Mouse (Mus musculus) spleen, adult 2 months (tissue): ENCODE measurements around the gene Ip6k2. TPM values are rescaled to one million over a fixed set of nuclear protein-coding genes. Genes with fewer than 3 reads are reported as not detected.

Source experiments
- DNase-seq, 2 experiments: peaks; one replicate each; pipeline versions ENCODE4 v3.0.0 to v3.0.0-alpha.2; 2012 to 2021; ENCODE audit warnings: low spot score in 2 of 2, low read depth in 1 of 2
- H3K27ac ChIP-seq: fragments of 200-500 bp; 2 replicates; pipeline ENCODE4 v1.5.1; 2012; ENCODE audit warnings: low read length, inconsistent platforms; ENCODE audit not compliant: insufficient read depth
- H3K27me3 ChIP-seq: fragments of 200-500 bp; 2 replicates; pipeline ENCODE4 v1.6.1; 2012; ENCODE audit warnings: mild to moderate bottlenecking, moderate library complexity, low read length, inconsistent platforms; ENCODE audit not compliant: control insufficient read depth, insufficient read depth
- H3K36me3 ChIP-seq: fragments of 200-500 bp; 2 replicates; pipeline ENCODE4 v1.6.1; 2012; ENCODE audit warnings: mild to moderate bottlenecking, low read length, inconsistent platforms; ENCODE audit not compliant: control insufficient read depth, insufficient read depth
- H3K4me1 ChIP-seq: fragments of 200-500 bp; 2 replicates; pipeline ENCODE4 v1.6.1; 2011; ENCODE audit warnings: inconsistent platforms; ENCODE audit not compliant: control insufficient read depth, insufficient read depth, insufficient read length
- H3K4me3 ChIP-seq: fragments of 200-500 bp; 2 replicates; pipeline ENCODE4 v1.5.1; 2011; ENCODE audit warnings: mild to moderate bottlenecking, inconsistent platforms; ENCODE audit not compliant: insufficient read depth, insufficient read length; ENCODE audit errors: extremely low read depth
- CTCF ChIP-seq: fragments of 200-500 bp; IDR thresholded peaks from 2 replicates; pipeline ENCODE4 v1.5.1; 2011; ENCODE audit warnings: mild to moderate bottlenecking, inconsistent platforms; ENCODE audit not compliant: insufficient read depth, insufficient read length, insufficient replicate concordance; ENCODE audit errors: extremely low read depth
- POLR2A ChIP-seq: fragments of 200-500 bp; IDR thresholded peaks from 2 replicates; pipeline ENCODE4 v1.6.1; 2011; ENCODE audit warnings: low read depth, low read length, inconsistent platforms
- WGBS: fragments of 180-500 bp; shearing (Covaris S2); methylation state at CpG from one replicate; pipeline ENCODE4 v1.1.7; 2018; 5-methylcytosine and 5-hydroxymethylcytosine counted together
- polyA plus RNA-seq: library from polyadenylated mRNA; depleted of rRNA; stranded (reverse); fragments of >200 nt; gene quantifications from 2 replicates; pipeline ENCODE4 v1.2.3, GENCODE M21; 2012

Ip6k2 gene
- polyA plus RNA-seq, 1 experiment = 35.9 TPM

GRCm38 (mm10) chr9:108825820-108826699 lies 42.5 kb downstream of the Ip6k2 start, which contains the start of gene Celsr3:
TSS of gene Celsr3 (plus strand) at chr9:108826320.
- peaks cover 17% of the 10 kb centered on the region for H3K27me3 ChIP-seq
- no peaks in the 10 kb centered on the region for H3K36me3 ChIP-seq
- no peak within 1 kb of the TSS; the same call in 1 of the 2 replicates for H3K4me3 ChIP-seq
- no peak within 1 kb of the TSS for H3K27ac ChIP-seq
- TF ChIP-seq CTCF (no peak), POLR2A (no peak)
- WGBS = 6% methylated on average over 56 of the region's 70 CpGs
- H3K4me1 ChIP-seq = peaks cover 4% of the 10 kb centered on the region; the same call in 1 of the 2 replicates
- DNase-seq = no peak

- Histone ChIP-seq H3K27me3 (peaks cover 17% of the 10 kb centered on the region), H3K36me3 (no peaks in the 10 kb centered on the region), H3K27ac (no peak overlapping the region), H3K4me3 (no peak overlapping the region; the same call in 1 of the 2 replicates), H3K4me1 (peaks cover 8% of the 10 kb centered on the region)
- TF ChIP-seq POLR2A = no peak
- TF ChIP-seq CTCF = no peak
- DNase-seq = peak; percentile 27 to 49
- WGBS = 4% methylated on average over 39 of the region's 39 CpGs
Measured at GRCm38 (mm10) chr9:108826700-108827340, 43.2 kb downstream of the Ip6k2 start.

- H3K4me3 ChIP-seq = no peak overlapping the region; the same call in 1 of the 2 replicates
- H3K4me1 ChIP-seq = peaks cover 12% of the 10 kb centered on the region
- DNase-seq = no peak
Measured at GRCm38 (mm10) chr9:108827454-108827853, 43.9 kb downstream of the Ip6k2 start.

GRCm38 (mm10) chr9:108827906-108828305 lies 44.3 kb downstream of the Ip6k2 start:
- H3K27me3 ChIP-seq = peaks cover 25% of the 10 kb centered on the region
- H3K4me3 ChIP-seq = no peak overlapping the region
- WGBS = 63% methylated on average over 18 of the region's 18 CpGs

More at GRCm38 (mm10) chr9:108827454-108827853, 43.9 kb downstream of the Ip6k2 start:
- 11% methylated on average over 34 of the region's 34 CpGs for WGBS
- Histone ChIP-seq H3K27me3 (peaks cover 22% of the 10 kb centered on the region), H3K36me3 (no peaks in the 10 kb centered on the region), H3K27ac (no peak overlapping the region)
- TF ChIP-seq POLR2A (no peak), CTCF (no peak)

GRCm38 (mm10) chr9:108831637-108832036 lies 48.0 kb downstream of the Ip6k2 start:
- Histone ChIP-seq H3K4me1 (peaks cover 12% of the 10 kb centered on the region), H3K36me3 (no peaks in the 10 kb centered on the region), H3K4me3 (peak overlapping the region; percentile 53; the same call in 1 of the 2 replicates), H3K27me3 (peaks cover 8% of the 10 kb centered on the region), H3K27ac (no peak overlapping the region)
- no peak for TF ChIP-seq POLR2A
- no peak for TF ChIP-seq CTCF
- 5% methylated on average over 23 of the region's 23 CpGs for WGBS
- no peak for DNase-seq

More at GRCm38 (mm10) chr9:108827906-108828305, 44.3 kb downstream of the Ip6k2 start:
- Histone ChIP-seq H3K27ac (no peak overlapping the region), H3K4me1 (peaks cover 16% of the 10 kb centered on the region), H3K36me3 (no peaks in the 10 kb centered on the region)
- TF ChIP-seq CTCF = no peak
- TF ChIP-seq POLR2A = no peak
- DNase-seq = no peak

DNA sequence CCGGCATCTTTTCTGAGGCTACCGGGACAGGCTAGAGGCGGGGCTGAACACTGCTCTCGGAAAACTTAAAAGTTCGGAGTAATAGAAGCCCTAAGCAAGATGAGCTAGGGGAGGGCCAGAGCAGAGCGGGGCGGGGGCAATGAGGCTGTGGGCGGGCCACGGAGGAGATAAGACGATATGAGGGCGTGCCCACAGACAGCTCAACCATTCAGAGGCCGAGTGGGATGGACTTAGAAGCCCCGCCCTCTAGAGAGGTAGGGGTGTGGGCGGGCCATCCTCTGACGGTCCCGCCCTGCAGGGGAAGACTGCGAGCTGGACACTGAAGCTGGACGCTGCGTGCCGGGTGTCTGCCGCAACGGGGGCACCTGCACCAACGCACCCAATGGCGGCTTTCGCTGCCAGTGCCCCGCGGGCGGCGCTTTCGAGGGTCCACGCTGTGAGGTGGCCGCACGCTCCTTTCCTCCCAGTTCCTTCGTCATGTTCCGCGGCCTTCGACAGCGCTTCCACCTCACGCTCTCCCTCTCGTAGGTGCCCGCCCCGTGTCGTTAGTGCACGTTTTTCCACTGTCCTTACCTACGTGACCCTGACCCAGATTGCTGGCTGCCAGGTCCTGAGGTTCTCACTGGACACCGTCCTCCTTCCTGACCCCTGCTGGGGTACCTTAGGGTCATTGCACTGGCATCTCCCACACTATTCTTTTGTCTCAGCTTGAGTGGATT lies 49.0 kb downstream of the Ip6k2 start:
- 6% methylated on average over 46 of the region's 46 CpGs for WGBS
- DNase-seq = peak; percentile 63 to 75
- peak overlapping the region; percentile 53; the same call in 1 of the 2 replicates for H3K4me3 ChIP-seq
- TF ChIP-seq POLR2A (no peak), CTCF (no peak)
- H3K4me1 ChIP-seq = peaks cover 12% of the 10 kb centered on the region
- H3K27ac ChIP-seq = no peak overlapping the region
- H3K27me3 ChIP-seq = peaks cover 8% of the 10 kb centered on the region
- H3K36me3 ChIP-seq = no peaks in the 10 kb centered on the region
